Mouse (Mus musculus) hindbrain, embryonic 14.5 days (tissue): ENCODE data around the gene Col28a1. TPM values are rescaled to one million over a fixed set of nuclear protein-coding genes. Genes with fewer than 3 reads are reported as not detected.

Source experiments
- ATAC-seq: fragments of 200-750 bp; cut with Nextera tagmentation; 2 replicates; pipeline ENCODE4 v1.8.0; 2017; ENCODE audit warnings: moderate number of reproducible peaks, mild to moderate bottlenecking, moderate TSS enrichment, moderate library complexity; ENCODE audit not compliant: low FRiP score
- DNase-seq: peaks from one replicate; pipeline ENCODE4 v3.0.0-alpha.2; 2015; ENCODE audit warnings: low spot score
- H3K27ac ChIP-seq: fragments of 300-500 bp; sonication (generic); 2 replicates; pipeline ENCODE4 v1.5.1; 2014; ENCODE audit warnings: mild to moderate bottlenecking, moderate library complexity
- H3K27me3 ChIP-seq: fragments of 300-500 bp; sonication (generic); 2 replicates; pipeline ENCODE4 v1.6.1; 2014; ENCODE audit warnings: mild to moderate bottlenecking, low read length, mixed read lengths; ENCODE audit not compliant: control insufficient read depth, insufficient read depth
- H3K36me3 ChIP-seq: fragments of 300-500 bp; sonication (generic); replicated peaks from 2 replicates; pipeline ENCODE4 v1.6.1; 2014; ENCODE audit not compliant: control insufficient read depth, insufficient read depth
- H3K4me1 ChIP-seq: fragments of 300-500 bp; sonication (generic); replicated peaks from 2 replicates; pipeline ENCODE4 v1.6.1; 2014; ENCODE audit warnings: antibody characterized with exemption, low read length, mixed read lengths; ENCODE audit not compliant: control insufficient read depth, insufficient read depth
- H3K4me2 ChIP-seq: fragments of 300-500 bp; sonication (generic); replicated peaks from 2 replicates; pipeline ENCODE4 v1.6.1; 2014; ENCODE audit warnings: mild to moderate bottlenecking, moderate library complexity
- H3K4me3 ChIP-seq: fragments of 300-500 bp; sonication (generic); replicated peaks from 2 replicates; pipeline ENCODE4 v1.5.1; 2014; ENCODE audit warnings: mild to moderate bottlenecking, low read length
- H3K9ac ChIP-seq: fragments of 300-500 bp; sonication (generic); 2 replicates; pipeline ENCODE4 v1.6.1; 2014
- H3K9me3 ChIP-seq: fragments of 300-500 bp; sonication (generic); 2 replicates; pipeline ENCODE4 v1.6.1; 2016; ENCODE audit warnings: low read length; ENCODE audit not compliant: control insufficient read depth
- WGBS: fragments of 180-500 bp; shearing (Covaris S2); extraction: QIAGEN DNeasy Blood & Tissue Kit; methylation state at CpG from one replicate; pipeline ENCODE4 v1.1.7; 2014; 5-methylcytosine and 5-hydroxymethylcytosine counted together
- polyA plus RNA-seq: library from polyadenylated mRNA; unstranded; fragments of >200 nt; fragmentation: Nextera tagmentation; extraction: Ambion mirVana; gene quantifications from 2 replicates; pipeline ENCODE4 v1.2.1, GENCODE M21; 2014

The Col28a1 gene
- polyA plus RNA-seq, result 0.64 and 0.94 TPM in 2 replicates

- no peak for DNase-seq
- no peak within 1 kb of the TSS for H3K27ac ChIP-seq
- no peak within 1 kb of the TSS for H3K4me2 ChIP-seq
- H3K36me3 ChIP-seq, result no peaks in the 10 kb centered on the region
- no peaks in the 10 kb centered on the region for H3K4me1 ChIP-seq
- H3K27me3 ChIP-seq, result no peaks in the 10 kb centered on the region
- no peak within 1 kb of the TSS for H3K4me3 ChIP-seq
- ATAC-seq, result no peak
- no peak within 1 kb of the TSS for H3K9ac ChIP-seq
- H3K9me3 ChIP-seq, result no peaks in the 10 kb centered on the region
Observed at GRCm38 (mm10) chr6:8192517-8192916, at the start of gene Col28a1. Col28a1 (minus strand) TSS chr6:8192617.

- peaks cover 69% of the 10 kb centered on the region for H3K36me3 ChIP-seq
- no peak overlapping the region for H3K9ac ChIP-seq
- 93% methylated on average over 3 of the region's 3 CpGs for WGBS
- H3K4me3 ChIP-seq, result no peak overlapping the region
- DNase-seq, result no peak
- H3K4me2 ChIP-seq, result no peak overlapping the region
- no peaks in the 10 kb centered on the region for H3K27me3 ChIP-seq
- no peak for ATAC-seq
- H3K27ac ChIP-seq, result no peak overlapping the region
- H3K4me1 ChIP-seq, result no peaks in the 10 kb centered on the region
- H3K9me3 ChIP-seq, result no peaks in the 10 kb centered on the region
Observed at GRCm38 (mm10) chr6:8228596-8228995, 36.2 kb upstream of the Col28a1 start.

GRCm38 (mm10) chr6:8227035-8227434, 34.6 kb upstream of the Col28a1 start:
- Histone ChIP-seq H3K9me3 (no peaks in the 10 kb centered on the region), H3K27me3 (no peaks in the 10 kb centered on the region), H3K36me3 (peaks cover 59% of the 10 kb centered on the region), H3K4me3 (no peak overlapping the region), H3K4me1 (no peaks in the 10 kb centered on the region), H3K9ac (no peak overlapping the region), H3K4me2 (no peak overlapping the region), H3K27ac (no peak overlapping the region)
- ATAC-seq (no peak), DNase-seq (no peak)
- WGBS, result 89% methylated on average over 3 of the region's 3 CpGs

GRCm38 (mm10) chr6:8210661-8211060, 18.2 kb upstream of the Col28a1 start:
- Histone ChIP-seq H3K27me3 (no peaks in the 10 kb centered on the region), H3K9me3 (no peaks in the 10 kb centered on the region), H3K4me1 (peaks cover 10% of the 10 kb centered on the region), H3K9ac (no peak overlapping the region), H3K4me2 (peak overlapping the region; percentile 63), H3K27ac (no peak overlapping the region), H3K36me3 (peaks cover 11% of the 10 kb centered on the region), H3K4me3 (peak overlapping the region; percentile 85; the same call in 1 of the 2 replicates)
- ATAC-seq (no peak), DNase-seq (no peak)
- 83% methylated on average over 3 of the region's 3 CpGs for whole genome bisulfite sequencing

GRCm38 (mm10) chr6:8209866-8210186, 17.4 kb upstream of the Col28a1 start:
- Histone ChIP-seq H3K9me3 (no peaks in the 10 kb centered on the region), H3K4me3 (peak overlapping the region; percentile 85), H3K36me3 (peaks cover 3% of the 10 kb centered on the region), H3K27me3 (no peaks in the 10 kb centered on the region), H3K9ac (peak overlapping the region; percentile 92), H3K4me2 (peak overlapping the region; percentile 63), H3K27ac (peak overlapping the region; percentile 92), H3K4me1 (peaks cover 10% of the 10 kb centered on the region)
- no peak for ATAC-seq
- no peak for DNase-seq
- WGBS, result 9% methylated on average over 10 of the region's 10 CpGs

GRCm38 (mm10) chr6:8209047-8209865, 16.8 kb upstream of the Col28a1 start, which contains the start of gene Mios:
Mios (plus strand) TSS chr6:8209222.
- H3K27me3 ChIP-seq, result no peaks in the 10 kb centered on the region
- ATAC-seq, result peak; percentile 97
- no peaks in the 10 kb centered on the region for H3K36me3 ChIP-seq
- DNase-seq, result peak; percentile 91
- peak within 1 kb of the TSS; percentile 92 for H3K9ac ChIP-seq
- H3K27ac ChIP-seq, result peak within 1 kb of the TSS; percentile 92
- peak within 1 kb of the TSS; percentile 85 for H3K4me3 ChIP-seq
- 1% methylated on average over 70 of the region's 90 CpGs for WGBS
- no peaks in the 10 kb centered on the region for H3K9me3 ChIP-seq
- peaks cover 10% of the 10 kb centered on the region for H3K4me1 ChIP-seq
- H3K4me2 ChIP-seq, result peak within 1 kb of the TSS; percentile 63

- no peak for DNase-seq
- Histone ChIP-seq H3K4me1 (no peaks in the 10 kb centered on the region), H3K4me2 (no peak overlapping the region), H3K4me3 (no peak overlapping the region), H3K9me3 (no peaks in the 10 kb centered on the region), H3K27me3 (no peaks in the 10 kb centered on the region), H3K36me3 (no peaks in the 10 kb centered on the region), H3K9ac (no peak overlapping the region), H3K27ac (no peak overlapping the region)
- ATAC-seq, result no peak
- 80% methylated on average over 3 of the region's 3 CpGs for WGBS
Observed at GRCm38 (mm10) chr6:8189917-8190316, 2.5 kb downstream of the Col28a1 start.

GRCm38 (mm10) chr6:8188599-8189233, 3.7 kb downstream of the Col28a1 start:
- no peaks in the 10 kb centered on the region for H3K27me3 ChIP-seq
- DNase-seq (peak; percentile 80), ATAC-seq (peak; percentile 76; the same call in 1 of the 2 replicates)
- H3K9me3 ChIP-seq, result no peaks in the 10 kb centered on the region
- H3K4me2 ChIP-seq, result no peak overlapping the region
- no peak overlapping the region for H3K4me3 ChIP-seq
- H3K36me3 ChIP-seq, result no peaks in the 10 kb centered on the region
- no peak overlapping the region for H3K9ac ChIP-seq
- no peak overlapping the region for H3K27ac ChIP-seq
- no peaks in the 10 kb centered on the region for H3K4me1 ChIP-seq
- 94% methylated on average over 3 of the region's 3 CpGs for WGBS

- Histone ChIP-seq H3K9me3 (no peaks in the 10 kb centered on the region), H3K9ac (peak overlapping the region; percentile 35; the same call in 1 of the 2 replicates), H3K27me3 (no peaks in the 10 kb centered on the region), H3K27ac (peak overlapping the region; percentile 73), H3K36me3 (no peaks in the 10 kb centered on the region), H3K4me3 (peak overlapping the region; percentile 7; the same call in 1 of the 2 replicates), H3K4me1 (peaks cover 9% of the 10 kb centered on the region; the same call in 1 of the 2 replicates), H3K4me2 (peak overlapping the region; percentile 39)
- 13% methylated on average over 10 of the region's 10 CpGs for WGBS
- DNase-seq, result peak; percentile 68
- ATAC-seq, result peak; percentile 55; the same call in 1 of the 2 replicates
Observed at GRCm38 (mm10) chr6:8178397-8178941, 13.9 kb downstream of the Col28a1 start.
